Mouse (Mus musculus): ENCODE results near the gene Arhgap15.
A peak's percentile ranks its signal among the peaks of the same experiment; 100 is the strongest.

Arhgap15 gene

DNA sequence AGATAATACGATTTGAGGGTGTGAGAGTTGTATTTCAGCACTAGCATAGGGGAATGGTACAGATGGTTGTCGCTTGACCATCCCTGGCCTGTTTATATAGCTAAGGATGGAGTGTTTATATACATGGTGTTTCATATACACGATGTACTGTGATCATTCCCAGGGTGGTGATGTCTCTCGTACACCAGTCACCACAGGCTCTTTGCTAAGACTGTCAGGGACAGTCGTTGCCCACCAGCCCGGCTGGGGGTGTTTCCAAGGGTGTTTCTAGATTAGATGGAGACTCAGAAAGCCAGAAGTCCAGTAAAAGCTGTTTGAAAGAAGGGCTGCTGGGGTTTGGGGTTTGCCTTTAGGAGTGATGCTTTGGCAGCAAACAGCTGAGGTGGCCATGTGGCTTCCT is 165.5 kb downstream of the Arhgap15 start:
- DNase-seq (ENCODE audit: inconsistent age in 2 of 2, low spot score in 1 of 2), result no peak

DNA sequence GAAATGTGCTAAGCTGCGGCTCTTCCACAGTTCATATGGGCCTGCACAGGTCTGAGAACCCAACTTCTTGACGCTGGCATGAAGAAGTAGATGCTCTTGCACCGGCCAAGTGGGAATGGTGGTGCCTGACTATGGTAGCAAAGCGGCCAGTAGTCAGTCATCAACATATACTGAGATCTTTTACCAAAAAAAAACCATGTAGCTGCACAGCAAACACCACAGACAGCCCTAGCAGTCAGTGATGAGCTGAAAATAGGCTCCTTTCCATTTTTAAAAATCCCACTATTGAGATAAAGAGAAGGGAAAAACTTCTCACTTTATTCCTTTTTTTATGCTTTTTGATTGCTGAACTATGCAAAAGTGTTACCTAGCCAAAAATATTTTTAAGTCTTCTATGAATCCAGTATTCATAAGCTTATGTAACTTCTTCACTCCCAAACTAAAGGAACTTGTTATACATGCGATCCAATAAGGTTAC is 175.3 kb downstream of the Arhgap15 start:
- DNase-seq (ENCODE audit: inconsistent age in 2 of 2, low spot score in 1 of 2), result no peak

DNA sequence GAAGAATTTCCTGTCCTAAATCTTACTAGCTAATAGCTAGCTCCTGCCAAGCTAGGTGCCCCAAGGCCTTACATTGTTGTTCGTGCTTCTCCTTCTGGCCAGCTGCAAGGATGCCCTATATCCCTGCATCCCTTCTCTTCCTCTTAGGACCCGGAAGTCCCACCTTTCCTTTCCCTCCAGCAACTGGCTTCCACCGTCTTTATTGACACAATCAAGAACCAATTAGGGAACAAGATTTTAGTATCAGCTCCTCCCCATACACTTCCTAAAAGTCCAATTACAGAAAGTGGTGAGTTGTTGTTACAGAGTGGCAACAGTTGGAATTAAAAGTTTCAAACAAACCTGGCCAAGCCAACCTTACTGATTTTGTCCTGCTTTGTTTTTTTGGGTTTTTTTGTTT is 183.1 kb downstream of the Arhgap15 start:
- DNase-seq (ENCODE audit: inconsistent age in 2 of 2, low spot score in 1 of 2), result no peak

DNA sequence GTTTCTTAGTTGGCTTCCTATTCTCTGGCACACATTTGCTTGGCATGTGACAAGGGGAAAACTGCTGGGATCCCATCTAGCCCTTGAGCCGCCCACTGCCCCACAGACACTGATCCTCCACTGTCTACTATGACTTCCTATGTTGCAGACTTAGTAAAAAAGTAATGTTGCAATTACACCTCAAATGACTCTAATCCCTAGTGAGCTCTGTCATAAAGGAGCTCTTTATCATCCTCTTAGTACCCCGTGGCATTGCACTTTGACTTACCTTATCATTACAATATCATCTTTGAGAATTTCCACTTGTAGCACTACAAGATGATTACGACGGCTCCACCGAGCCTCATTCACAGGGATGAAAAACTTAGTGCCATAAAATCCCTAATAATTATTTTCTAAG is 190.6 kb downstream of the Arhgap15 start:
- no peak for DNase-seq (ENCODE audit: inconsistent age in 2 of 2, low spot score in 1 of 2)

DNA sequence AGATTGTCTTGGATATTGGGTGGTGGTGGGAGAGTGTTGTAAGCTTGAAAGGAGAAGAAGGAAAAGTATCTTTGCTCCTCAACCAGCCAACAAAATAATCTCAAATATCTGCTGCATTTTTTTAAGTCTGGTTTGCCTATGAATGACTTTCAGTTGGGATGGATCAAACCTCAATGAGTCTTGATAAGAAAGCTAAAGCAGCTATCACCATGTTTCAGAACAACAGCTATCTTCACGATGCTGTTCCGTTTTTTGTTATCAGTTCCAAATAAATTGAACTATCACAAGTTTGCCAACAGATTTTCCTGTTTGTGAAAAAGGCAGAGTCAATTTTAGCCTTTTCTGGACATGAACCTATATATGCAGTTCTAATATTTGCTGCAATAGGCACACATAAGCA is 197.1 kb downstream of the Arhgap15 start:
- no peak for DNase-seq (ENCODE audit: inconsistent age in 2 of 2, low spot score in 1 of 2)

DNA sequence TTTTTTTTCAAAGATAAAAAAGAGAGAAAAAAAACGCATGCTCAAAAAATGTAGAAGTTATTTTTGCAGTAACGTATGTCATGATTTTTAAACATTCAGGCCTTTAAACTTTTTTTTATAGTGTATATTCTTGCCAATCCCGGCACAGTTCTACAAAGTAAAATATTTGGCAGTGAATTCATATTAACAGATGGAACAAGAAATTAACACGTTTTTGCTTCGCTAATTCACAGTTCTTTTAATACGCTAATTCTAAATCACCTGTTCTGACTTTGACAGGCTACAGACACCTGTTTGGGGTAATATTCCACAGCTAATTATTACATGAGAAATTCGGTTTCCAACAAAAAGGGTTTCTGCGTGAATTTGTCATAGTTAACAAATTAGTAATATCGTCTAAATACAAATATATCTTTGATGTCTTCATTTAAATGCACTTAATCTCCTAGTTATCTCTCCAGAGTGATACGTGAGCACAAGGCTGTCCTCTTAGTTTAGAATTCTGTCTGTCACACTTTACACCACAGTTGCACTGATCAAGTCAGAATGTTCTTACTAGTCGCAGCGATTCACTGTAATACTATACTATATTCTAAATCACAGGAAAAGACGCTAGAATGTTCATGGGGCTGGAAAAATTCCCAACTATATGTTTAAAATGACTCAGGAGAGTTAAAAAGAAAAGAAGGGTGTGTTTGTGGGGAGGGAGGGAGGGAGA is 201.3 kb downstream of the Arhgap15 start:
- DNase-seq (ENCODE audit: inconsistent age in 2 of 2, low spot score in 1 of 2), result no peak

DNA sequence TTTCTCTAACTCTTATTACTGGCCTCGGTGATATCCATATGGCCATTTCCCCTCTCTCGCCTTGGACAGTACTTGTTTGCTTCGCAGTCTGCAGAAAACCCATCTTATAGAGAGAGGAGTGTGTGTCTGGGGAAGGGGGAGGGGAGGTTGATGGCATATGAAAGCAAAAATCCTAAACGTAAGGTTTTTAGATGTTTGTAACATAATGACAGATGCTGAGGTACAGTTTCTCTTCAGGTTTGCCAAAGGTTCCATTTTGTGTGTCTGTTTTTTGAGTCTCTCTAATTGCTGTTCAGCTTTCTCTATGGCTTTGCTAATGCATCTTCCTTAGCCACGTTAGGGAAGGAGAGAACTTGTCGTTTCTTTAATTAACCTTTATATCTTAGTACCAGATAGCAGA is 202.1 kb downstream of the Arhgap15 start:
- DNase-seq (ENCODE audit: inconsistent age in 2 of 2, low spot score in 1 of 2), result no peak

DNA sequence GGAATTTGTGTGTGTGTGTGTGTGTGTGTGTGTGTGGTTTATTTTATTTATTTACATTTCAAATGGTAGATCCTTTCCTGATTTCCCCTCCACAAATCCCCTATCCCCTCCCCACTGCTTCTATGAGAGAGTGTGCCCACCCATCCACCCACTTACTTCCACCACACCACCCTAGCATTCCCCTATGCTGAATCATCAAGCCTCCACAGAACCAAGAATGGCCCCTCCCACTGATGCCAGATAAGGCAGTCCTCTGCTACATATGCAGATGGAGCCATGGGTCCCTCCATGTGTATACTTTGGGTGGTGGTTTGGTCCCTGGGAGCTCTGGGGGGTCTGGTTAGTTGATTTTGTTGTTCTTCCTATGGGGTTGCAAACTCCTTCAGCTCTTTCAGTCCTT is 210.6 kb downstream of the Arhgap15 start:
- DNase-seq (ENCODE audit: inconsistent age in 2 of 2, low spot score in 1 of 2), result no peak

DNA sequence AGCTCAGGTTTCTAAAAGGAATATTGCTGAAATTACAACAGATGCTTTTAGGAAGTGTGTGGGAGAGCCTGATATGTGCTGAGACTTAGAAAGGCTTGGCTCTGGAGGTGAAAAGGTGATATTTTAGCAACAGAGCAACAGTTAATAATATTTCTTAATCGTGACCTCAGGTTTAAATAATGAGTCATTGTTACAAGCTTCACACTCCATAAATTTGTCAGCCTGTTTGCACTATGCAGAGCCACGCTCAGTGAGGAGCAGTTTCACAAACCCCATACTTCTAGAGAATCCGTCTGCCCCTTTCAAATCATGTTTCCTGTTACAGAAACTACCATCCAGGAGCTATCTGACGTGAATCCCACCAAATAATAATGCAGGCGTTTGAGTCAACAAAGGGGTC is 213.8 kb downstream of the Arhgap15 start:
- no peak for DNase-seq (ENCODE audit: inconsistent age in 2 of 2, low spot score in 1 of 2)

DNA sequence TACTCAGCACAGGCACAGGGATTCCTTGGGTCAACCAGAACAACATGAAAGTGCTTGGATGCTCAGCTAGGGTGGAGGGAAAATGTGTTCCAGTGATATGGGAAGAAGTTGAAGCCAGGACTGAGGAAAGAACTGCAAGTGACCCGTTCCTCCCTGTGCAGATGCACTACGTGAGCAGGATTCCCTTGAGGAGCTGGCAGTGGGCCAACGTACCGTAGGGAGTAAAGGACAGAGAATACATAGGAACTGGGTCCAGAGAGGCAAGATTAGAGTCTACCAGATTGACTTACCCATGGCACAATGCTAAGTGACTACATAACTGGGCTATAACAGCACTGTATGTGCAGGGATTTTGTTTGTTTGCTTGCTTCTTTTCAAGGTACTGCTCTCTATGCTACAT is 220.0 kb downstream of the Arhgap15 start:
- DNase-seq (ENCODE audit: inconsistent age in 2 of 2, low spot score in 1 of 2), result peak; percentile 6 to 51

DNA sequence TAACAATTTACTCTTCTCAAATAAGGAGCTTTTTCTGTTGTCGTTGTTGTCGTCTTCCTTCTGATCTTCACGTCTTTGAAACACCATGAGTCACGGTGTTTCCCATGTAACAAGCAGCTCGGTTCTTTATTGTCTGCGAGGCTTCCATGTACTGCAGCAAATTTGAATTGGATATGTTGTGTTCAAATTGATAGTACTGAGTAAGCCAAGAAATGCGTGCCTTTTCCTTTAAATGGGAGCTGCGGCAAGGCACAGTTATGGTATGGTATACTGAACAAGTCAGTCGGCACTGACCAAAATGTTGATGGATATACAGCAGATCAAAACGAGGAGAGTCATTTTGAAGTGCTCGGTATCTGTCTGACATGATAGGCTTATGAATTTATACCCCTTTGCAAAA is 229.1 kb downstream of the Arhgap15 start:
- DNase-seq (ENCODE audit: inconsistent age in 2 of 2, low spot score in 1 of 2), result no peak

DNA sequence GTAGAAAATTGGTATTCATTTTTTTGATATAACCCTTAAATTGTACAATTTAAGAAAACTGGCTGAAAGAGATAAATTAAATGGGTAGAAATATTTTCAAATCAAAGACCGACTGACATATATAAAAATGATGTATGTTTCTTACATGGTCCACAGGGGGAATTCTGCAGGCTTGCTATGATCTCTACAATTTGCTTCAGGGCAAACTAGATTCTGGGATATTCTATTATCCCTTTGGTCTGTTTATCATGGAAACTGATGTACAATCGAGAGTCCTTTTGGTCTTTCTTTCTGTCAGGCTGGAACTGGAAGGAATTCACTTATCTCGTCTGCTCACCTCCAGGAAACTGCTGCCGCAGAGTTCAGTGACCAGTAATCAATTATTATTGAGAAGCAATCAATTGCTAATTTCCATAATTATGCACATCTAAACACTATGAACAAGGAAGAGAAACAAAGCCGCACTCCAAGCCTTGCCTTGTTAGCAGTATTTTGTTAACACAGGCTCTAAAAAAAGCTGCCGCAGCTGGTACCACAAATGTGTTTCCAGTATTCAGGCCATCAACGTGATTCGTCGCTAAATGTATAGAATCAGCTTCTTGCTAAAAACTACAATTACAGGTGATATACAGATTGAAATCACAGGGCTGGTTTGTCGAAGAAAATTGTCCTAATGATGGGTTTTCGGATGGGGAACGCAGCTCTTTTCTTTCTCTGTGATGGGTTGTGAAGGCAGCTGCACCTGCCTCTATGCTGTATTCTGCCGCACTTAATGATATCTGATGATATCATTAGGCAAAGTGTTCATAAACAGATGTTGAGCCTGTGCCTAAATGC is 229.8 kb downstream of the Arhgap15 start:
- no peak for DNase-seq (ENCODE audit: inconsistent age in 2 of 2, low spot score in 1 of 2)

DNA sequence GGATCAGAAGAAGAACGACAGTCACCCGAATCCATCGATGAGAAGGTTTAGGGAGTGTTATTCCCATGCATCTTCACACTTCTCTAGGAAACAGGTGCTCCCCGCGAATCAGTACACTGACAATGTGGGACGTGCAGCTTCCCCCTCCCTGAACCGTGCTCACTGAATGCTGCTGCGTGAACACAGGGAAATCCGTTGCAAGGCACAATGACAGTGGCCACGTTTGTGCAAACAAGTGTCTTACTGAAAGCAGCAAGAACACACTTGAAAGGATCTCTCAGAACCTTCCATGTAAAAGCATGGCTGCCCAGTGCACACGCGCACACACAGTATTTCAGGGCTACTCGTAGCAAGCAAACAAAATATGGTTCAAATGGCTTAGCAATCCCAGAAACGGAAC is 237.4 kb downstream of the Arhgap15 start:
- DNase-seq (ENCODE audit: inconsistent age in 2 of 2, low spot score in 1 of 2), result no peak

DNA sequence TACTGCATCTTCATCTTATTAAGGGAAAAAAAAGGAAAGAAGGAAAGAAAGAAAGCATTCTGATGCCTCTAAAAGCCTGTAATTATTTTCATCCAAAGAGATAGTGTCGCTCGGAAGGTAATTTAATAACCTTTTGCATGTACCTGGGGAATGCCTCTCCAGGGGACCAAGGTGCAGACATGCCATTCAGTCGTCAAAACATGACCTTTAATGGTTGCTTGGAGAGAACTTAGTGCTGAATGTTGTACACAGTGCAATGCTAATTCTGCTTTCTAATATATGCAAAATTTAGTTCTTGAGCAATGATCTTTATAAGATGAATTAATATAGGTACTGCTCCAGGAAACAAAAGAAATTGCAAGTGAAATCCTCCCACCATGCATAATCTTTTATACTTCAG is 239.3 kb downstream of the Arhgap15 start:
- no peak for DNase-seq (ENCODE audit: inconsistent age in 2 of 2, low spot score in 1 of 2)

DNA sequence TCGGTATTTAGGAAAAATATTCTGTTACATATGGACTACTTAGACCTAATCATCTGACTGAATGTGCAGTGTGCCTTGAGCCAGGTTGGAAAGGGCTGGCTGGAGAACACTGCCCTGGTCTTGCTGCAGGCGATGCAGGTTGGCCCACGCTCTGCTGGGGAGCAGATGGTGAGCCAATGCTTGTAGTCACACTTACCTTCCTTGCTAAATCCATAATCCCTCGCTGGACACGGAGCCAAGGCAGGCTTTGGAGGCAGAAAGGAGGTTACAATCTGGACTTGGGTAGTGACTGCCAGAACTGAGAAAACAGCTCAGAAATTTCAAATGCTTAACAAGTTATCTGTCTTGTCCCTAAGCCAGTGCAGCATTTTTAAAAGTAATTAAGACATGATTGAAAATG is 241.2 kb downstream of the Arhgap15 start:
- DNase-seq (ENCODE audit: inconsistent age in 2 of 2, low spot score in 1 of 2), result no peak

DNA sequence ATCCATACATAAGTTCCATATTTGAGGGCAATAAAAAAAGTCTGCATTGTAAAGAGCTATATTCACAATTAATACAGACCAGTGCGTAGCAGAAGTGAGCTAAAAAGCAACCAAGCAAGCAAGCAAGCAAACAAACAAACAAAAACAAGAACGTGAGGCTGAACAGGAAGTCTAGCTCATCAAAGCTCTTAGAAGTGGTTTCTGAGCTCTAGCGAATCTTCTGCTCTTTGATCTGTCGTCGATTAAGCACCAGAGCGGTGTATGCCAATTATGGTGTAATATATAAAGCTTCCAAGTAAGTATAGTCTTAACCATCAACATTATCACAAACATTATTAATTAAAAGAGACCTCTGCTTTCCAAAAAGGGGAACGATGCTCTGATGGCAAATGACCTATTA is 243.9 kb downstream of the Arhgap15 start:
- DNase-seq (ENCODE audit: inconsistent age in 2 of 2, low spot score in 1 of 2), result no peak

DNA sequence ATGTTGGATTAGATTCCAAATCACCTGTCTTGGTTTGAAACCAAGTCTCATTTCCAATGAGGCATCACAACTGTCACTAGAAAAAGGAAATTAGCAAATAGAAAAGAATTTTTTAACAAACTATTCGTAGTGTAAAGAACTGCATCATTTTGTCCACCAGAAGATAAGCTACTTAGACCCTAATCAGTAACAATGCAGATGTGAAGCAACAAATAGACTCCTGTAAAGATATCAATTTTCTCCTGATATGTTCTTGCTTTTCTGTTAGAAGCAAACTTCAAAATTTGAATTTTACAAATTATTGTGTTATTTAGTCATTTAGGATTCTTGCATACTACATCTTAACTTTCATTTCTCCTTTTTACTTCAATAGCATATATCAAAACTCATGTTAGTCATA is 253.8 kb downstream of the Arhgap15 start:
- no peak for DNase-seq (ENCODE audit: inconsistent age in 2 of 2, low spot score in 1 of 2)

DNA sequence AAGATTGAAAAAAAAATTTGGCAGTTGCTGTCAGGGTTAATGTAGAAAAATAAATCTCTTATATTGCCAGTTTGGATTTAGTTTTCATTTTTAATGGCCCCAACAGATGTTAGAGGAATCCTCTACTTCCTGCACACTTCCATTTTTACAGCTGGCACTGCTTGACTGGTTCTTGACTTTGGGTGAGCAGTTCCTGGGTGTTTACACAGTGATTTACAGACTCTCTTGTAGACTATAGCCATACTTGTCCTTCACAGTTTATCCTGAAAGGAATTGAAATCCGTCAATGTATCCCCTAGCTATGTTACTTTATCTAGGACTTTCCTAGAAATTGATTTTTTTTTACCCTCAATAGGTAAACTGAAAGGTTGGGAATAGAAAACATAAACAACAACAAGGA is 261.6 kb downstream of the Arhgap15 start:
- no peak for DNase-seq (ENCODE audit: inconsistent age in 2 of 2, low spot score in 1 of 2)

DNA sequence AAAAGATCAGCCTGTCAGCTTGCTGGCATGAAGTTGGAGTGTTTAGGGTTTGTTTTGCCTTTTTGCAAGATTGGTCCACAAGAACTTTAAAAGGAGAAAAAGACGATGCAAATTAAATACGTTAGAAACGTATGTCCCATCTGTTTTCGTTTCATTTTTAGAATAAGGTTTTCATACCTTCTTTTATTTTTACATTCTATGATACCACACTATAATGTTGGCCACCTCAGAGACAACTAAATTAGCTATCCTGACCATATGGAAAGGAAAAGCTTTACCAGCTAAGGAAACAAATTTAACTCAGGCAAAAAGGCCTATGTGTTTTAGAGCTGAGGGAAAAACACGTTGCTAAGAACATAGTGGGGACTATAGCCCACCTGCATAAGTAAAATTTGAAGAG is 264.8 kb downstream of the Arhgap15 start:
- DNase-seq (ENCODE audit: inconsistent age in 2 of 2, low spot score in 1 of 2), result no peak

DNA sequence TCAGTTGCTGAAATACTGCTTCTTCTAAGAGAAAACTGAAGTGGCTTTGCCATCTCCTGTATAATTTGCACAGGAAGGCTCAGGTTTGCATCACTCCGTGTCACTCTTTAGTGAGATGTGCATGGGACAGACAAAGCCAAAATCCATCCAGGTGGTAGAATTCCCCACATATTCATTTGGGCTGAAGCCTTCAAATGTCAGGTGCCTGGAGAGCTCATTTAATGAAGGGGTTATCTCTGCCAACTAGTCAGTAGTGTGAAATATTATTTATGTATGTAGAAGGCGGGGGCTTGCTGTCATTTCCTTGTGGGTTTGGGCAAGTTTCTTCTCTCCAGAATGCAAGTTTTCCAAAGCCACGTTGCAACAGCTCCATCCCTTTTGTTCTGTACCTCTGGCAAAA is 268.1 kb downstream of the Arhgap15 start:
- no peak for DNase-seq (ENCODE audit: inconsistent age in 2 of 2, low spot score in 1 of 2)

DNA sequence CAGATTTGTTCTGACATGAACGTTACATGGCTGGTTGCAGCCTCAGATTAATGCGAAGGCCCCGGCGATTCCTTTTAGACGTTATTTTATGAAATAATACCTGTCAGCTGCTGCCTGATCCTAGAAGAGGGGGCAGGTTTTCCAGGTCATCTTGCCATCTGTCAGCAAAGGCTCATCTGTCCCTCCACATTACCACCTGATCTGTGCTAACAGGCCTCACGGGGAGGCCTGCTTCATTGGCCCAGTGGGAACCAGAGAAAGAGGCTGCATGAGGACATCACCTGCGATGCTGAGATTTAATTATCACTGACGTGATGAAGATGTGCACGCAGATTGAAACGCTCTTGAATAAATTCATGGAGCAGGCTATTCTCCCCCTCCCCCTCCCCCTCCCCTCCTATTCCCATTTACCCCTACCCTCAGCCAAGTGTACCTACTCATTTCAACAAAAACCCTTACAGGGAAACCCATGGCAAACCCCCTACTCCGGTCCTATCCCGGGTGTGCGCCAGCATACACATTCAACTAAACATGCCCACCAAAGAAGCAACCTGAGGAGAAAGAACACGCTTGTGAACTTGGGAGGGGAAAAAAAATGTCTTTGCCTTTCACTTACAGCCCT is 268.9 kb downstream of the Arhgap15 start:
- DNase-seq (ENCODE audit: inconsistent age in 2 of 2, low spot score in 1 of 2), result no peak

DNA sequence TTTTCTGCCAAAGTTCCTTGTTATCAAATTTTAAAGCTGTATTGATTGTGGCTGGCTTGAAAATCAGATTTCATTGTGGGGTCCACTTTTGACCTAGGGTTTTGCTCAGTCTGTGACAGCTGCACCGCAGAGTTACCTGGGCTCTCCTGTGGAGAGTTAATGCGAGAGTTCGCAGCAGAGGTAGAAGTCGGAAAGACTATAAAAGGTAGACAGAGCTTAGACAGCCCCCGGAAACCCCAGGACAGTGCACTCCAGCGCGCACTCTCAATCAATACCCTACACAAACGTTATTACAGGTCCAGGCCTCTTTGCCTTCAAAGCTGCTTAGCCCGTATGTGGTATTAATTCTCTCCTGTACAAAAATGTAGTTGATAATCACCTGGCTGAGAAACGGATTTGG is 269.4 kb downstream of the Arhgap15 start:
- DNase-seq (ENCODE audit: inconsistent age in 2 of 2, low spot score in 1 of 2), result no peak

Data from adrenal gland, adult (tissue).